Mouse (Mus musculus): ENCODE measurements around the gene Gm7271. TPM values are rescaled to one million over a fixed set of nuclear protein-coding genes. Genes with fewer than 3 reads are reported as not detected.

Gm7271 gene
- total RNA-seq, 2 experiments from 2014 or later = not detected

Other genes starting within 250 kb of the Gm7271 start
- gene Clock, start 179.2 kb upstream of the Gm7271 start, total RNA-seq (2021) = 10 to 100 TPM; 55.2 to 55.7 TPM
- not detected for gene Pdcl2, start 152.9 kb upstream of the Gm7271 start, total RNA-seq (2021)
- gene Nmu, start 120.3 kb upstream of the Gm7271 start, total RNA-seq (2021) = not detected
- 10 to 100 TPM; 54.2 to 60.8 TPM for gene Exoc1, start 45.3 kb downstream of the Gm7271 start, total RNA-seq (2021)
- 1 to 10 TPM; 5.4 to 7.2 TPM for gene Cep135, start 104.7 kb downstream of the Gm7271 start, total RNA-seq (2021)
- 10 to 100 TPM; 49.9 to 57.4 TPM for gene C530008M17Rik, start 172.5 kb downstream of the Gm7271 start, total RNA-seq (2021)